Mouse (Mus musculus): Measurements from ENCODE around the gene Yars2. TPM values are rescaled to one million over a fixed set of nuclear protein-coding genes. Genes with fewer than 3 reads are reported as not detected.

Gene Yars2
- polyA plus RNA-seq, 1 experiment from 2014 or later = 26.2 TPM

Other genes with a start within 250 kb of the Yars2 start
- 0.75 and 1.0 TPM in 2 replicates for gene Pkp2, start 89.6 kb upstream of the Yars2 start, polyA plus RNA-seq (2015; fragmentation: Nextera tagmentation; extraction: Ambion mirVana)
- 101 and 102 TPM in 2 replicates for gene Dnm1l, start 56.0 kb downstream of the Yars2 start, polyA plus RNA-seq (2015; fragmentation: Nextera tagmentation; extraction: Ambion mirVana)